Mouse (Mus musculus): ENCODE data around the gene Rarb.

Rarb gene

DNA sequence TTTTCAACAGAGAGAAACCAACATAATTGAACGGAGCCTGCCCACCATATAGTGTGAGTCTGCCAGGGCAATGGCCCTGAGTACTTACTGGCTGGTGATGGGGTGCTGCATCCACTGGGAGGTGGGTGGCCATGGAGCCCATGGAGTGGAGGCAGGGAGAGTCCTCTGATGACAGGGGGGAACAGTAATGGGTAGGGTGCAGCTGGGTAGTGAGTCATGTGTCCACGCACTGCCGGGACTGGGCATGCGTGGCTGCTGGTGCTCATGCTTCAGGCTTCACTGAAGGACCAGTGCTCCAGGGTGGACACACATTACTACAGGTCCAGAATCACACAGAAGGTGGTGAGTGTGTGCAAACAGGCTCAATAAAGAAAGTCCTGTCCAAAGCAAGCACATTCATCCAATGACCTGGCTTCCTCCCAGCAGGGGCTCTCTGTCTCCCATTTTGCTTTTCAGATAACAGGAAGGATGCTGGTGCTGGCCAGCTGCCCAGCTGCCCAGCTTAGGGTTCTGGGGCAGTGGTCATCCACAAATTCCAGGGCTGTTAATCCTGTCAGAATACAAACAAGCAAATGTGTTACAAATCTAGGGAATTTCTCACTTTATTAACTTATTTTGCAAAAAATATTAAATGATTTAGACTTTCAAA, at the start of gene Rarb:
TSS of gene Rarb (minus strand) at position 555 of the 649 bp plus-strand sequence.
- 91% methylated on average over 4 of the region's 4 CpGs for WGBS

DNA sequence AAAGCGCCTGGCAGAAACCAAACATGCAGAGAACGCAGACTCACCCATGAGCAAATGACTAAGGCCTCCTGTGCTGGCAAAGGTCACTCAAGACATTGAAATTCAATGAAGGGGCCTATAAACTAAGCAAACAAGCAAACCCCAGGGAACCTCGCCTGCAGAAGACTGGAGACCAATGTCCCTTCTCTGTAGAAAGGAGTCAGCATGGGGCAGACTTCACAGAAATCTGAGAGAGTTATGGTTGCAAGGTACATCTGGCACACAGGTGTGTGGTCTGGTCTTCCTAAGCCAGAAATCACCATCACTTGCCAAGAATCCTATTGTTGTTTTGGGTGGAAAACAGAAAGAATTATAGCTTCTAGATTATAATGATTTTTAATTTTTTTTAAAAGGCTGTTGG, 23.1 kb upstream of the Rarb start:
- 86% methylated on average over 3 of the region's 3 CpGs for WGBS

DNA sequence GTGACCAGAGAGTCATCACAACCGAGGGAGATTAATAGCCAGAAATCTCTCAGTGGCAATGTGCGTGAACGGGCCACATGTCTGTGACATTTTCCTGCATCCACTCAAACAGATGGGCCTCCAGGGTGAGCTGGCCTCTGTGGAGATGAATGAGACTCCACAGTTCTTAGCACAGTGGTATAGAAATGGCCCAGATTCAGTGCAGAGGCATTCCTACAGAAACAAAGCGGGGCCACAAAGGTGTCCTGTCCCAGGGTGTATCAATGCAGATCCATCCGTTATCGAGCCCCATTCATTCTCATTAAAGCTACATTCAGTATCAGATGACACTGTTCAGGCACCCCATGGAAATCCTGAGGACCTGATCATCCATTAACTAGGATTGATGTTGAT, 22.6 kb upstream of the Rarb start:
- WGBS = 91% methylated on average over 6 of the region's 6 CpGs

DNA sequence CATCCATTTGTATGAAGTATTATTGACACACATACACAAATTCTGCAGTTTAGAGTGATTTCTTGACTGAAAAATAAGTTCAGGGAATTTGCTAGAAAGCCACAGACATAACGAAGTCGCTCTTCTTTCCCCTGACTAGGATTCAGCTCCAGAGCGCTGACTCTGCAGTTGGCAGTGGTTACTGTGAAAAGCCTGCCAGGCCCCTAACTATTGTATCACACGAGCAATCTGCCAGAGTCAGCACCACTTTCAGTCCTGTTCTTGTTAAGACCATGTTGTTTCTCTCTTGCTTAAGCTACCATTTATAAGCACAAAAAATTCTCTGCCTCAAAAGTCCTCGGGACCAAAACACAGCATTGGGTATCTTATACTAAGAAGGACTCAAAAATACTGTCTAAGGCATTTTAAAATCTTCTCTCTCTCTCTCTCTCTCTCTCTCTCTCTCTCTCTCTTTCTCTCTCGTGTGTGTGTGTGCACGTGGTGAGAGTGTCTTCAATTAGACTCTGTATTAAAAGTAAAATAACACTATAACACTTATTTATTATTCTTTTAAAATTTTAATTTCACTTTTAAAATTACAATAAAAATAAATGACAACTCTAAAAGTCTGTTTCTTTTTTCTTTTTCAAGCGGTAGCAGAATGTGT, 22.1 kb upstream of the Rarb start:
- WGBS = 38% methylated on average over 8 of the region's 8 CpGs

DNA sequence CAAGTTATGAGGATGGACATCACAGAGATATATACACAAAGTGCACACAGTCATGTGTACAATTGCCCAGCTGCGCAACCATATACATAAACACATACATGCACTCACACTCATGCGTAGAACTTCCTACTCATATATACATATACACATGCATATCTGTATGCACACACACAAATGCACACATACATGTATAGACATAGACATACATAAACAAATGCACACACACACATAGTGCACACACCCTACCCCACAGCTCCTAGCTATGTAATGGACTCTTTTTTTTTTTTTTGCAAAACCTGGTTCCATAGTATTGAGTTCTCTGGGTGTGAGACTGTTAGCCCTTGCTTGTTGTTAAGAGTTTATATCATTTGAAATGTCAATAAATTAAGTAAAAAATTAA, 21.2 kb upstream of the Rarb start:
- 94% methylated on average over 2 of the region's 2 CpGs for WGBS

DNA sequence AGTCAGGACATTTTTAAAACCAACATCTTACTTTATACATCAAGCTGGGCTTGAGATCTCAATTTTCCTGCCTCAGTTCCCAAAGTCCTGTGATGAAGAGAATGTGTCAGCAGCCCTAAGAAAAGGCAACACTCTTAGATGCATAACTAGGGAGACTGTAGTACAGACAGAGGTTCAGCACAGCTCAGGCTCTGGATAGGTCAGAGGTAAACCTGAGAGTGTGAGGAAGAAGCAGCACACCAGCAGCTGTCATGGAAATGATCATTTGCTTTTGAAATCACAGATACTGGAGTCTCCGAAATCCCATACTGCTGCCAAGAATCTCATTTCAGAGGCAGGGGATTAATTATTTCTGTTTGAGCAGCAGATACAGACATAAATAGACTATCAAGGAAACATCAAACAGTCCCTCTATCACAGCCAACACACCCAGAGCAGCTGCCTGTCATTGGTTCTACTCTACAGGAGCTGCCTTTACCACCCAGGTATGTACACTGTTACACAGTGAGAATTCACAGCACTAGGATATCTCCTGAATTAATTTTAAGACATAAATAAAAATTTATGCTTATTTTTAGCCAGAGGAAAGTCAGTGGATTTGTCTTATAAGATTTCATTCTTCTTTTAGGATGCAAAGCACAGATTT, 3.7 kb downstream of the Rarb start:
- 80% methylated on average over 1 of the region's 1 CpGs for WGBS

DNA sequence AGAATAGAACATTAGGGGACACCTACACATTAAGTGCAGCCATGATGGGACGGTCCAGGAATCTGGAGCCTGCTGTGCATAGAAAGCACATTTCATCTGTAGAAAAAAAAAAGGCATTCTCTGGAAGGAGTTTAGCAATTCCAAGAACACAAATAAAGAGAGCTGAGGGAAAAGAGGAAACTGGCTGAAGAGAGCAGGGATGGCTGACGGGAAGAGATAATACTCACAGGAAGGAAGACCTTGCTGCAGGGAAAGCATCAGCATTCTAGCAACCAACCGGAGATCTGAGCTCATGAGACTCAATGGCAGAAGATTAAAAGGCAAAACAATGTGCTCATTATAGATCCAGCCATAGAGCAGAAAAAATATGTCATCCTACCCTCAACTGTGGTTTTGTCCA, 12.8 kb downstream of the Rarb start:
- WGBS = 78% methylated on average over 3 of the region's 3 CpGs

DNA sequence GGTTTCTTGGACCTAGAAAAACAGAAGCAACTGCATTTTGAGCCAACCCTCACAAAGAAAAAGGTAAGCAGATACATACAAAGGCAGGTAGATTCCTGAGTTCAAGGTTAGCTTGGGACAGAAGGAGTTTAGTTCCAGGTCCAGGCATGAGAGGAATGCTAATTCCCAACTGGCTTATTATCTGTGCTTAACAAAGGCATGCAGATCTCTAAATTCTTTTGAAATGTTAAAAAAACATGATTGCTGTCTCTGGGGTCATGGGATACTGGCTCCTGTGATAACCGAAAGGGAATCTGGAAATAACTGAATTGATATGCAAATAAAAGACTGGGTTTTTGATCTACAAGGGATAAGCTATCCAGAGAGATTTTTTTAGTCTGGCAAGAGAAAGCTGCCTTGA, 28.8 kb downstream of the Rarb start:
- WGBS = 92% methylated on average over 1 of the region's 1 CpGs

DNA sequence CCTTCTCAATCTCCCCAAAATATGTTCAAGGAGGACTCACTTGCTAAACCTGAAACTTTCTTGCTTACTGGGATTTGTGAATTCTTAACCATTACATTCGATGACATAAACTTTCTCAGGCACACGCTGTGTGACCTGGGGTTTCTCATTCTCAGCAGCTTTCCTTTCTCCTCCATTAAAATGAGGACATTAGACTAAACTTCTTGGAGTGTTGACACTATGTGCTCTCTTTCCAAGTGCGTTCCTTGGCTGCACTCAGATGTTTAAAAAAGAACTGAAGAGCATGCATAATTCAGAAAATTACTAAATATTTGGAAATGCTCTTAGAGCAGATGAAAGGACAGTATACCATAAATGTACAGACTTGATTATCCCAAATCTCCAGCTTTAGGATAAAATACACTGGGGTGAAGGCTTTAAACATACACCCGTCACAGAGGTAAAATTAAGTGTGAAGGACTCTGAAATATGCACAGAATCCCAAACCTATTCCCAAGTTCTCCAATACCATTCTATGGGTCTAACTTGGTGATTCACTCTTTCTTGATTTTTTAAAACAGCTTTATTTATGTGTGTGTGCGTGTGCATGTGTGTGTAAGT, 36.9 kb downstream of the Rarb start:
- 84% methylated on average over 5 of the region's 5 CpGs for WGBS

DNA sequence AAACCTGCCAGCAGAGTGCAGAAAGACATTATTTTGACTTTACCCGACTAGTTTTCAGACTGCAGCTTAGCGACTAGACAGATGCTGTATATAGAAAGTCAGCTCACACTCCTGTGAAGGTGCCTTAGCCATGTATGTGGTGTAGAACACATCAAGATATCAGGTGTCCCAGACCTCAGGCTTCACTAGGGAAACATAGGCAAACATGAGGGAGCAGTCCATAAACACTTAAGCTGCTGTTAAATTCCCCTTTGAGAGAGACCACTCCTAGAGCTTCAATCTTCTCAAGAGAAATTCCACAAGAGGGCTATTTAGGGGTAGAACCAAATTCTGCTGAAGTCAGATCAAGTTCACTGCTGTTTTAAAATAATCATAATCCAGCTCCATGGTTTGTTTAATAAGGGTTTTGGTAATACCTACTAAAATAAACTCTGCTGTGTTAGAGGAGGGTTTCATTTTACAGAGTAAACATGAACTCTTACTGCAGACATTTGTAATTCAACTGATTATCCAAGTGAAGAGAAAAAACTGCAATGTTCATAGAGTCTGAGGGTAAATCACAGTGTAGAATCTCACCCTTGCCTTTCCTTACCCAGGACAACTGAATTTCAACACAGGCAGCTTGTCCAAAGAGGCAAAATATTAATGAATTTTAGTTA, 42.1 kb downstream of the Rarb start:
- WGBS = 75% methylated on average over 2 of the region's 2 CpGs

DNA sequence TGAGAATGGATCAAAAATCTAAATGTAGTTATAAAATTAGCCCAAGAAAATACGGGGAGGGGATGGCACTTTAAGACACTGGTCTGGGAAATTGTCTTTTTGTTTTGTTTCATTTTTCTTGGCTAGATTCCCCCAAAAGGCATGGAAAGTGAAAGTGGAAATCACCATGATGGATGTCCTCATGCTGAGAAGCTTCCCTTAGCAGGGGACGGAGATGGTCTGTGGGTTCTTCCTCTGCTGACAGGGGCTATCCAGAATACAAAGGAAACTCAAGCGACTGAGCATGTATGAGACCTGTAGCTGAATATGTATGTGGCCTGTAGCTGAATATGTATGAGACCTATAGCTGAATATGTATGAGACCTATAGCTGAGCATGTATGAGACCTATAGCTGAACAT, 46.0 kb downstream of the Rarb start:
- 60% methylated on average over 3 of the region's 3 CpGs for WGBS

DNA sequence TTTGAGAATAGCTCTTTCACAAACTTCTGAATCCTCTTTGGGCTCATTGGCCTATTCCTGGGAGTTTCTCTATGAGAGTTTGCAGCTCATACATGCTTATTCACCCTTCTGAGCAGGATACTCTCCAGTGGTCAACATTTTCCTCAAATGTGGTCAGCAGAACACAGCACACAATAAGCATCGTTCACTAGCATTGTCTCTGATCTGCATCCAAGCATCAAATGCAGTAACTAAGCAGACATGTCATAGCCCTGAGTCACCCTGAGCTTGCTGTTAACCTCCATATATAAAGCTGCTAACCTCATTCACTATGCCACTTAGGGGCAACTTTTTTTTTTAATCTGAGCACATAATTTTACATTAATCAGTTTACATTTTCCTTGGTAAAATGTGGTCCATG, 53.1 kb downstream of the Rarb start:
- 76% methylated on average over 1 of the region's 1 CpGs for WGBS

DNA sequence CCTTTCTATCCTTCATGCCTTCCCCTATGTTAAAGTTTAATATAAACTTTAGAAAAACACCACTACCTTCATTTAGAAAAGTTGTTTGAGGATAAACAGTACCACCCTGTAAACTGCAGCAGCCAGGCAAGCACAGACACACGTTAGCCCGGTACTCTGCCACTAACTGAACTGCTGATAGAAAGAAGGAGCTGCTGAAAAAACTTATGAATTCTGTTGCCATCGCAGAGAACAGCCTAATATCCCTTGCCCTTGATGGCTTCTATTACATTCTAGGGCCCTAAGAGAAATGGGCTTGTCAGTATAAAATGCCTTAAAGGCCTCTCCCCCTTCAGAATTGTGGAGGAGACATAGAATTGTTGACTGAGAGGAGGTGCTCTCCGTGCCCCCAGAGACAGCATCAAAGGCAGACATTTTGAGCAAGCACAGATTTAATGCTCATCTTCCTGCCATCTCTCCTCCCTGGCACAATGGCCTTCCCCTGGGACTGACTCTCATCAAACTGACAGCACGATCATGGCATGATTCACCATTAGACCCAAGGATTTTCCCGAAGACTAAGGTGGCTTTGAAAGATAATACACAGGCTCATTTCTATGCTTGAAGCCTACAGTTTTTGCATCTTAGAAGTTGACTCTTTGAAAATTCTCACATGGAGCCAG, 60.1 kb downstream of the Rarb start:
- WGBS = 87% methylated on average over 6 of the region's 6 CpGs

DNA sequence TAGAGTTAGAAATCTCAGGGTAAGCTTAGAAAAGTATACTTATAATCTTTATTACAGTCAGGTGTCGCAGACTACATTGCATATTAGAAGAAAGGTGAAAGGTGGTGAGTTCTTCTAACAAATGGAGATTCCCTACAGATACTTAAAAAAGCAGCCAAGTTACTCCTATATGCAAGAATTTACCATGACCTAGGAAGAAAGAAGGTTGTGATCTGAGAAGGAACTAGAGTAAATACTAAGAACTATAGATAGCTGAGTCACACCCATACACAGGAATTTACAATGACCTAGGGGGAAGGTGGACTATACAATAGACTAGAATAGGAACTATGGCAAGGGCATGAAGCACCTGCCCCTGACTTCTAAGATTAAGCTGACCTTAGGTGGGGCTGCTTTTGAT, 63.4 kb downstream of the Rarb start:
- 96% methylated on average over 1 of the region's 1 CpGs for WGBS

DNA sequence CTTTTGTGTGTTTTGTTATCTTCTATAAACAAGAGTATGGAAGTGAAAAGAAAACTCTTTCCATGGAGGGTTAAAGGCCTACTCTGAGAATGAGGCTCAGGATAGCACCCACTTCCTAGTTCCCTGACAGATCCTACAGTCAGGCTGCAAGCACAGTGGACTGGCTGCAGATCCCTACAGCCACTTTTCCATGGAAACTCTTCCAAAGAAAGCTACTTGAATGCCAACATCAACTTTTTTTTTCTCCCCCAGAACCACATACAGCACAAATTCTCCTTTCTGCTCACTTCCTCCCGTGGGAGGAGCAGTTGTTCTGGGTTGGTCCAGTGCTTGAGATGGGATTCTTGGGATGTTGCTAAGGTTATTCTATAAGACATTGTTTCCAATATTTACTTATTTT, 66.3 kb downstream of the Rarb start:
- WGBS = 41% methylated on average over 1 of the region's 1 CpGs

DNA sequence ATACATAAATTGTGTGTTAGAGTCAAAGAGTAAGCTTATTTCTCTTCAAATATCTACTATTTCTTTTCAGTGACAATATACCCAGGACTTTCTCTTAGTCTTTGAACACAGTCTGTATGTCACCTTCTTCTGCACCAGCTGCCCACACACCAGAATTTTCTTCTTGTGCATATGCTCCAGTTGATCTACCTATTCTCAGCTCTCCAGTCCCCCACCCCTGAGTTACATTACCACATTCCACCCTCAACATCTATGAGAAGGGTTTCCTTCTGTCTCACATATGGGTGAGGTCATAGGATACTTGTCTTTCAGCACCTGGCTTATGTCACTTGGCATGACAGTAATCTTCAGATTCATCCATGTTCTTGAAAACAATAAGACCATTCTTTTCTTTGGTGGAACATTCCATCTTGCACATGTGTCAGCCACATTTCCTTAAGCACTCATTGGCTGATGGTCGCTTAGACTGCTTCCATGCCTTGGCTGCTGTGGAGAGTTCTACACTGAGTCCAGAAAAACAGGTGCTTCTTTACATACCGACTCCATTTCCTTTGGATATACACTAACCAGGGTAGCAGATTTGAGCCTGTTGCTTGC, 71.9 kb downstream of the Rarb start:
- WGBS = 60% methylated on average over 2 of the region's 2 CpGs

DNA sequence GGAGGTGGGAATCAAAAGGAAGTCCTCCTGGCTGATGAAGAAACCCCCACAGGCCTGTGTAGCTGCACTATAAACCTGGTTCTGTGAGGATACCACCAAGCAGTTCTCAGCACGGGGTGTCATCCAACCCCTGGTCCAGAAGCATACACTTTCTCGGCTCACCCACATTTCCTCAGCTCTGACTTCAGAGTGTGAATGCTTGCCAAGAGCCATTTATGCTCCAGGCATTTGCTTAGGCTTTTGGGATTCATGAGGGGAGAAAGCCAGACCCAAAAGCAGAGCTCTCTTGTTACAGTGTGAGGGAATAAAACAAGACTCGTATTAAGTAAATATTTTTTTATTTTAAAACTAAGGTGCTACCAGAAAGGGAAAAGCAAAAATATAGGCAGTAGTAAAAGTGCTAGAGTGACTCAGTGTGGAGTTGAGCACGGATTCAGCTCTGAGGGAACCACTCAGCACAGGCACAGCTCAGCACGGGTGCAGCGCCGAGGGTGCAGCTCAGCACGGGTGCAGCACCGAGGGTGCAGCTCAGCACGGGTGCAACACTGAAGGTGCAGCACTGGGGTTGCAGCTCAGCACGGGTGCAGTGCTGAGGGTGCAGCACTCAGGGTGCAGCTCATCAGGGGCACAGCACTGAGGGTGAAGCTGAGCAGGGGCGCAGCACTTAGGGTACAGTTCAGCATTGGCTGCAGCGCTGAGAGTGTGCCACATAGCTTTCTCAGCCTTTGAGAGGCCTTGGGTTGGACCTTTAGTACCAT, 77.8 kb downstream of the Rarb start:
- WGBS = 41% methylated on average over 13 of the region's 13 CpGs

DNA sequence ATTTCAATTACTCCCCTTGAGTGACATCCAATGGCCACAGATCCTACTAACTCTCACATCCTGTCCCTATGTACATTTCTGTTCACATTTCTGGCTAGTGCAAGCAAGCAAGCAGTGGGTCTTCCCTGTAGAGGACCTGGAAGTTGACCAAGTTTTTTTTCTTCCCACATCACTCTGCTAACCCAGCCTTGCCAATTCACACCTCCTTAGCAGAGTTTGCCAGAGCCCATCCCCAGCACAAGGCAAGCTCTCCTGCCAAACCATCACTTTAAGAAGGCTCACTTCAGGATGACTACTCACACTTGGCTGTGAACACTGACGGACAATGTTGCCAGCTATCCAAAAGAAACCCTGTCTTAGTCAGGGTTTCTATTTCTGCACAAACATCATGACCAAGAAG, 80.4 kb downstream of the Rarb start:
- 36% methylated on average over 1 of the region's 1 CpGs for WGBS

DNA sequence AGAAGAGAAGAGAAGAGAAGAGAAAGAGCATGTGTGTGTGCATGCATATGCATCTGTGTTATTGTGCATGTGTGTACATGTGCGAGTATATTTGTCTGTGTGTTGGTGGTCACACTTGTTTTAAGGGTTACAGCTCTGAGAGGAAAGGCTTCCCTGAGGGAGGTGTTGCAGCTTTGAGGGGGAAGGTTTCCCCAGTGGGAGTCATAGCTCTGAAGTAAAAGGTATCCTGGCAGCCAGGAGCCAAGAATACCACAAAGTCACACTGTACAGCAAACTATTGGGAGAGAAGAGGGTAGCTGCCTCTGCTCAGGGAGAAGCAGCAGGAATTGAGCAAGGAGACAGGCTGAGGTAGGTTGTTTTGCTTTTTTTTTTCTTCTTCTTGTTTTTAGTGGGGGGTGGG, 81.2 kb downstream of the Rarb start:
- WGBS = 48% methylated on average over 1 of the region's 1 CpGs

DNA sequence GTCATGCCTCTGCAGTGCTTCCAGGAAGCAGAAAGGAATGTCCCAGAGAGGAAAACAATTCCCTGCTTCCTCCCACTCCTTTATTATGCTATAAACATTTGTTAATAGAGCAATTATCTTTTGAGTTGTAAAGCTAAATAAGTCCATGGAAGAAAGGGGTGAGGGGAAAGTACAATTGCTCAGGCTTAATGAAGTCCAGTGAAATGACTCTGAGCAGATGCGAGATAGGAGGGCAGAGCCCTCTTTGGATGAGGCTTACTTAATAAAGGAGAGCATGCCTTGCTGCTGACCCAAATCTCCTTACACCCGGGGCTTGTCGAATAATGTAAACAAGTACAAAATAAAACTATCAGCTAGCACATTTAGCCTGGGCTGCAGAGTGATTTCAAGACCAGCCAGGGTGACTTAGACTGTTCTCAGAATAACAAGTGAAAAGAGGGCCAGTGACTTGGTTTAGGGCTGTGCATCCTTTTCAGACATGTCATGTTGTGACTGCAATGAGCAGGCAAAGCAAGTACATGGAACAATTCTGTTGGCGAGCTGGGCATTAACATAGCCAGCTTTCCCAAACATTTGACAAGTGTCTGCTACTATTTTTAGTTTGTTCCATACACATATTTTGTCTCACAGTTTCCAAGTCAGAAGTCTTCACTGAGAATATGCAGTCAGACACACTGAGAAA, 83.5 kb downstream of the Rarb start:
- WGBS = 40% methylated on average over 4 of the region's 4 CpGs
